Mouse (Mus musculus) left cerebral cortex, adult 9 months (tissue): ENCODE data around the gene Atp6v1fnb.

Source experiments
- DNase-seq, 2 experiments: peaks; one replicate each; pipeline ENCODE4 v3.0.0; 2022; ENCODE audit warnings: low spot score in 2 of 2

Atp6v1fnb gene

GRCm38 (mm10) chr6:29467583-29468354 is 3.5 kb upstream of the Atp6v1fnb start, which contains the start of gene Atp6v1f:
Gene Atp6v1f (plus strand): TSS chr6:29467718.
- peak; percentile 78 to 93 for DNase-seq

- DNase-seq = no peak
Observed at GRCm38 (mm10) chr6:29468851-29469250, 2.4 kb upstream of the Atp6v1fnb start.

DNA sequence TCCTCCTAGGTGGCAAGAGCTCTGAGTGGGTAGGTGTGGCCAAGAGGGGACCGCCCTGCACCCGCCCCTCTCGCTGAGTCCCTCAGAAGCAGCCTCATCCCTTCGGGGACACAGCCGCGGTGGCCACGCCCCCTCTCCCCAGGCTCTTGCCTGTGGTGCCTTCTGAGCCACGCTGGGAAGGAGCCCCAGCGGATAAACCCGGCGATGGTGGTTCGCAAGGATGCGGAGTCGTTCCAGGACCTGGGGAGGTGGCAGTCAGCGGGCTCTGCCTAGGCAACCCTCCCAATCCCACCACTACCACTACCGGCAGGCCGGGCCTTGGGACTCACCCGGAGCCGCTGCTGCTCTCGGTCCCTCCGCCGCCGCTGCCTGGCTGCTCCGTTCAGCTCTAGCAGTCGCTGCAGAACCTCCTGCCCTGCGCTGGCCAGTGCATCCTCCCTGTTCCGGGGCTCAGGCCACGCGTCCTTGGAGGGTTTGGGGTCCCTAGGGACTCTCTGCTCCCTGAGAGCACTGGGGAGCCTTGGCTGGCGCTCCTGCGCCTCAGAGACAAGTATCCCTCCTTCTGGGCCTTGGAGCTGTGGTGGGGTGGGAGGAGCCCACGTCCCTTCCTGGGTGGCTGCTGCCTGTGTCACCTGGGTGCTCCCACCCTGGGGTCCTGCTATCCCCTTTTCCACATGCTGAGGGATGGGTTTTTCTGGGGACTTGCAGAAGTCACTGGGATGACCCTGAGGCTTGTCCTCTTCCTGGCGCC is 2.9 kb downstream of the Atp6v1fnb start:
- DNase-seq = peak; percentile 31 to 72

- DNase-seq = no peak
Observed at GRCm38 (mm10) chr6:29474736-29475135, 3.5 kb downstream of the Atp6v1fnb start.

- DNase-seq = no peak
Observed at GRCm38 (mm10) chr6:29482691-29483090, 11.5 kb downstream of the Atp6v1fnb start.

DNA sequence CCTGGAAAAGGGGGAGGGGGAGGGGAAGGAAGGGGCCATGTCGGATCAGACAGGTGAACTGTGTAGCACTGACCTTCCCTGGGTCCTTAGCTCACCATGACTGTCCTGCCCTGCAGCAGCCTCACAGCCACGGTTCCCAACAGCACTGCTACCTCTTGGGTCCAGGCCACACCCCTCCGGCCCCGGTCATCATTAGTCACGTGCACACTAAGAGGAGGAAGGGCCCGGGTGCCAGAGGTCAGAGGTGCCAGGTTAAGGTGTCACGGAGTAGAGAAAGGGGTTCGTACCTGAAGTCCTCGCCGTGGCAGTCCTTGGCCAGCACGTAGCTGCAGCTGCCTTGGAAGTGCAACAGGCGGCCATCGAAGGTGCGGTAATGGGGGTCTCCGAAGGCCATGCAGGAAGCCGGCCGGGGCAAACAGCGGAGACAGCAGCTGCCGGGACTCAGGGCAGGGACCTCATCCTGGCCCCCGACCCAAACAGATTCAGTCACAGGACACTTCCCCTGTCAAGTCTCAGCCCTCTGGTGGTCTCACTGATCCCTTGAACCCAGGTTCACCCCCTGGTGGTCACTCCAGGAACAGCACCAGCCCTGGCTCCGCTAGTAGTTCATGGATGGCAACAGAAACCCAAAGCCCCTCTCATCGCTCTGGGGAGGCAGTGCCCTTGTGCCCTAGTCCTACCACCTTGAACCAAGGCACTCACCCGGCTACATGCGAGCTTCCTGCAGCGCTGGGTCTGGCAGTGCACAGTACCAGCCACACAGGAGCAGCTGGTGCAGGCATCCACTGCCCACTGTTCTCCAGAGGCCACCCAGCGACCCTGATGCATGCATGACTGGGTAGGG is 13.7 kb downstream of the Atp6v1fnb start:
- DNase-seq = peak in 1 of 2 experiments; percentile 49

DNA sequence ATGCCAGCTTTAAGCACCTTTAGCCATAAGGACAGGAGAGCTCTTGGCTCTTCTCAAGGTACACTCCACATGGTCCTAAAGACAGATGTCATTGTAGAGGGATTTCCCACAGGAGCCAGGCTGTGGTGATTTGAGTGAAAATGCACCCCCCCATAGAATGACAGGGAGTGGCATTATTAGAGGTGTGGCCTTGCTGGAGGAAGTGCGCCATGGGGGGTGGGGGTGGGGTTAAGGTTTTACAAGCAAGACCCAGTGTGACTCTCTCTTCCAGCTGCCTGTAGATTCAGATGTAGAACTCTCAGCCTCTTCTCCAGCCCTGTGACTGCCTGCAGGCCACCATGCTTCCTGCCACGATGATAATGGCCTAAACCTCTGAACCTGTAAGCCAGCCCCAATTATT is 14.7 kb downstream of the Atp6v1fnb start:
- no peak for DNase-seq

DNA sequence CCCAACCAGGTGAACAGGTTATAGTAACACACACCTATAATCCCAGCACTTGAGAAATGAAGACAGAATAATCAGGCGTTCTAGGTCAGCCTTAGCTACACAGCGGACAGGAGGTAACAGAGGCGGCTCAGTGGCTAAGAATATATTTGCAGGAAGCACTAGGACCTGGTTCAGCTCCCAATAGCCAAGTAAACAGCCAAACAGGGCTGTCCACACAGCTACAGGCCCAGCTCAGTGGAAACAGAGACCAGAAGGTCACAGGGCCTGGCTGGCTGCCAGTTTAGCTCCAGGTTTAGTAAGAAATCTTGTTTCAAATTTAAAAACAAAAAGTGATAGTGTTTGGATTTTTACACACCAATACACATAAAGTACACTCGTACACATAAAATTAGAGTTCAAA is 22.9 kb downstream of the Atp6v1fnb start:
- DNase-seq = no peak

GRCm38 (mm10) chr6:29496270-29496669 is 25.0 kb downstream of the Atp6v1fnb start:
- DNase-seq = no peak

DNA sequence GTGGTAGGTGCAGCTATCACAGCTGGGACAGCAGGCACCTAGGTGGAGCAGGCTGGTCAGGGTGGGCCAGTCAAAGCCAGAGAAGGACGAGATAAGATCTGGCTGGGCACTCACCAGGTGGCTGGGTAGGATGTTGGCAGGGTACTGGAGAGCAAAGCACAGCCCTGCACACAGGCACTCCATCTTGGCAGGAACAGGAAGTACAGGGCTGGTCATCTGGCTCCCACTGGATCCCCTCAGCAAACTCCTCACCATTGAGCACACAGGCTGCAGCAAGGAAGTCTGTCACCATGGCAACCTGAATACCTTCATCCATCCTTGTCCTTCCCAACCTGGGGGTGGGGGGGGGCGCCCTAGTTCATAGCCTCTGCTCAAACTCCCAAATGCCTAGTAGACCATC is 26.6 kb downstream of the Atp6v1fnb start:
- no peak for DNase-seq

GRCm38 (mm10) chr6:29500177-29500576 is 28.9 kb downstream of the Atp6v1fnb start:
- no peak for DNase-seq

DNA sequence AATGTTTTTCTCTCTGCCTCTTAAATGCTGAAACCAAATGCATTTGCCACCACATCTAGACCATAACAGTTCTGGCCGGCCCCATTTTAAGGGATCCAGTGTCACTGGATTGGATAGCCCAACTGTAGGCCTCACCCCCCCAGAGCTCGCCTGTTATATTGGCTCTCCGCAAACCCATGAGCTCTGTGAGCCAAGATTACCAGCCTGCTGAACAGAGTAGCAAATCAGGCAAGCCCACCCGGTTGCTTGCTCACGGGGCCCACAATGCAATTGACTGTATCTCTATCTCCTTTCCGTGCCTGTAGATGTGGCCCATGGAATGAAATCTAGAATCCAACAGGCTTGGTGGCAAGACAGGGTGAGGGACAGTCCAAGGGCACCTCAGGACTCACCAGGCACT is 29.6 kb downstream of the Atp6v1fnb start:
- no peak for DNase-seq

GRCm38 (mm10) chr6:29501599-29501998 is 30.4 kb downstream of the Atp6v1fnb start:
- no peak for DNase-seq

- no peak for DNase-seq
Observed at GRCm38 (mm10) chr6:29505493-29505892, 34.3 kb downstream of the Atp6v1fnb start.

DNA sequence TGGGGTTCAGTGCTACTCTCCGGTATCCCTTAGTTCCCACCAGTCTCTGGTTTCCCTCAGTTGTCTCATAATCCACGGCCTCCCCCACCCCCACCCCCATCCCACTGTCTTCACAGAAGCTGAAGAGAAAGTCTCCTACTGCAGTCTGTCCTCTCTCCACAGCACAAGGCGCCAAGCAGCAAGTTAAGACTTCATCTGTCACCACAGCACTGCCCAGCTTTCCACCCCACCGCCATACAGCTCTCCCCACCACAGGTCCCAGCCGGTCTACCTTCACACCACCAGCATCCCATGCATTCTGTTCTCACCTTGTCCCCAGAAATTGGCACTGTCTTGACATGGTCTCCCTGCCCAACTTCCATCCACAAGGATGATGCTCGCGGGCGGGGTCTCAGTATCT is 35.6 kb downstream of the Atp6v1fnb start:
- DNase-seq = no peak

GRCm38 (mm10) chr6:29507447-29508309 is 36.4 kb downstream of the Atp6v1fnb start, which contains the start of gene Kcp:
Gene Kcp (minus strand): TSS chr6:29507952.
- no peak for DNase-seq

GRCm38 (mm10) chr6:29509086-29509485 is 37.8 kb downstream of the Atp6v1fnb start:
- DNase-seq = no peak

GRCm38 (mm10) chr6:29513284-29513683 is 42.0 kb downstream of the Atp6v1fnb start:
- DNase-seq = no peak

- peak in 1 of 2 experiments; percentile 69 for DNase-seq
Observed at GRCm38 (mm10) chr6:29517139-29517538, 45.9 kb downstream of the Atp6v1fnb start.

- no peak for DNase-seq
Observed at GRCm38 (mm10) chr6:29522626-29523300, 51.5 kb downstream of the Atp6v1fnb start.
